Mouse (Mus musculus) right cerebral cortex, postnatal 14 days (tissue): Measurements from ENCODE around the gene Wdr62.
"Not testable (repeated sequence)": the region's sequence is repeated elsewhere in the genome, so short reads cannot be mapped to it uniquely, and the experiment has no call there.

ENCODE experiments used
- DNase-seq: peaks from one replicate; pipeline ENCODE4 v3.0.0; 2022

Wdr62 gene

DNA sequence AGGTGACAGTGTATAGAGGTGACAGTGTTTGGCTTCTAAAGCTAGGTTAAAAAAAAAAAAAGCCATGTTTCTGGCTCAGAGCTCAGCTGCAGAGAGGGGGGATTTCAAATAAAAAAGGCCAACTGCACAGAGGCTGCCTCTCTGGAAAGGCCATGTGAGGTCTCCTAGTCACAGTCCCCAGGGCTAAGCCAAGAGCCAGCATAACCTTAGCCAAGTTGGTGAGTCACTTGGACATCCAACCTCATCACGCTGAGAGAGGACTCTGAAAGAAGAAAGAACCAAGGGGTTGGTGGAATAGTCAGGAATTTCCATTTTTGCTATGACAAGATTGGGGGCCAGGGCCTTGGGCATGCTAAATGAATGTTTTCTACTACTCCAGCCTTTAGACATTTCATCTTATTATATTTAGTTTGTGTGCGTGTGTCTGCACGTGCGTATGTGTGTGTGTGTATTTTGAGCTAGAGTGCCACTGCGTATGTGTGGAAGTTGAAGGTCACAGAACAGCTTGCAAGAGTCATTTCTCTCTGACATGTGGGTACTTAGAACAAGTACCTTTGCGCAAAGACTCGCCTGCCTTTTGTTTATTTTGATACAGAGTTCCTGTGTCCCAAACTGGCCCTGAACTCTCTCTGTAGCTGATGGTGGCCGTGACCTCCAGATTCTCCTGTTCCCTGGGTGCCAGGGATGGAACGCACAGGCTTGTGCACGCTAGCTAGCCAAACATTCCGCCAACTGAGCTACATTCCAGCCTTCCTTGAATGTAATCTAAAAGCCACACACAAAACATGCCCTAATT lies 77.1 kb downstream of the Wdr62 start:
- no peak for DNase-seq

DNA sequence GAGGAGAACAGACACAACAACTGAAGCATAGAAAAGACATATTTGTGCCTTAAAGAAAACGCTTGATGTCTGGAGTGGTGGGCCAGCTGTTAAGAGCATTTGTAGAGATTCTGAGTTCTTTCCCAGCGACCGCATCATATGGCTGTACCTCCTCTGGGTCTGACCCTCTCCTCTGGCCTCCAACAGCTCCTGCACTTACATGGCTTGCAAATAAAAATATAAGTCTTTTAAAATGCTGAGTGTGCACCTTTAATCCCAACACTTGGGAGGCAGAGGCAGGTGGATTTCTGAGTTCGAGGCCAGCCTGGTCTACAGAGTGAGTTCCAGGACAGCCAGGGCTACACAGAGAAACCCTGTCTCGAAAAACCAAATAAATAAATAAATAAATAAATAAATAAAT lies 79.6 kb downstream of the Wdr62 start:
- not testable (repeated sequence) for DNase-seq

DNA sequence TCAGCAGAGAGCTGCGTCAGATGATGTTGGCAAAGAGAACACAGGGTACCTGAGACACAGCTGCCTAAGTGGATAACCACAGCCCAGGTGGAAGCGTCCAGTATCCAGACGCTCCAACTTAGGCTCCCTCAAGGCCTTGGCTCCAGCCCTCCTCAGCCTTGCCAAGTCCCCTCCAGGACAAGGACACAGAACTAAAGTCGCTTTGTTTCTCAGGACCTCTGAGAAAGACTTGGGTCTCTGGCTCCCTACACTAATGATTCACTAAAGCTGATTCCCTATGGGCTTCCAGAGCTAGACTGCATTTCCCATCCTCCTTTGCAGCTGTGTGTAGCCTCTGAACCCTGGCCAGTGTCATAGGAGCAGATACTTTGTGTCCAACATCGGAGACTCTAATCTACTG lies 80.0 kb downstream of the Wdr62 start:
- DNase-seq: no peak

- no peak for DNase-seq
Measured at GRCm38 (mm10) chr7:30199498-30200139, 80.6 kb downstream of the Wdr62 start.

DNA sequence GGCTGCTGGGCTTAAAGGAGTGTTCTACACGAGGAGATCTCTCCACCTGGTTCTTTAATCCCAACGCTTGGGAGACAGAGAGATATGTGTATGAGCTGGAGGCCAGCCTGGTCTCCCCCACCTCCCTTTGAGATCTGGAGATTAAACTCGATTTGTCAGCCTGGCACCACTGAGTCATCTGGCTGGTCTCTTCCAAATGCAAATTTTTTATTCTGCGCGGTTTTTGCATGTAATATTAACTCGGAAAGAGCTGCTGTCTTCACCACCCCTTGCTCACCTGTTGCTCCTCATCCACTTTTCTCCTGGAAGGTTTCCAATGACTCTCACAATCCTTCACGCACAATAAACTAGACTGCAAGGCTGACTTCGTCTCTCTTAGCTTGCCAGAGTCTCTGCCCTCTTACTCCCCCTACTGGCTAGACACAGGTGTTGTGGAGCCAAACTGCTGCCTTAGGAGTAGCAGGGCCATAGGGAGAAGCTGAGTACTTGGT lies 81.7 kb downstream of the Wdr62 start, which contains the start of gene Capns1:
TSS of gene Capns1 (minus strand) at position 331 of the 491 bp plus-strand sequence.
- DNase-seq: no peak

DNA sequence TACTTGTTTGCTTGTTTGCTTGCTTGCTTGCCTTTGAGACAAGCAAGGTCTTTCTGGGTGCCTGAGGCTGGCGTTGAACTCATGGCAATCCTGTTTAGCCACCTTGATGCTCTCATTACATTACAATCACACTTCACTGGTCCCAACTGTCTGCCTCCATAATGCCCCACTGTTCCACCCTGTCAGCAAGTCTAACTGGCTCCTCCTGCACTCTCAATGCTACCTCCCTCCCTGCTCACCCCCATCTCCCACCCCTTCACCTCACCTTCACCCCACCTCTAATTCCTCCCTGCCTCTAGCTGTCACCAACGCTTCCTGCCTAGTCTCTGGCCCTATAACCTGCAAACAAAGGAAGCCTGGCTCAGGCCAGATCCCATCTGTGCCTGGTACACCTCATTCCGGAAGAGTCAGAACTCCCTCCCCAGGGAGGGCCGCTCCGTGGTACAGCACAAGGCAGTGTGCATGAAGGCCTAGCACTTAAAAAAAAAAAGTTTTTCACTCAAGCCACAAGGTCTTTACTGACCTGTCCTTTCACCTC lies 82.6 kb downstream of the Wdr62 start:
- no peak for DNase-seq

- no peak for DNase-seq
Measured at GRCm38 (mm10) chr7:30196171-30196570, 84.0 kb downstream of the Wdr62 start.

GRCm38 (mm10) chr7:30195461-30195860 lies 84.8 kb downstream of the Wdr62 start:
- no peak for DNase-seq

- DNase-seq: peak; percentile 98
Measured at GRCm38 (mm10) chr7:30194884-30195283, 85.3 kb downstream of the Wdr62 start.

GRCm38 (mm10) chr7:30194101-30194831 lies 86.0 kb downstream of the Wdr62 start:
- peak; percentile 50 for DNase-seq

- DNase-seq: peak; percentile 66
Measured at GRCm38 (mm10) chr7:30193581-30194100, 86.6 kb downstream of the Wdr62 start.

DNA sequence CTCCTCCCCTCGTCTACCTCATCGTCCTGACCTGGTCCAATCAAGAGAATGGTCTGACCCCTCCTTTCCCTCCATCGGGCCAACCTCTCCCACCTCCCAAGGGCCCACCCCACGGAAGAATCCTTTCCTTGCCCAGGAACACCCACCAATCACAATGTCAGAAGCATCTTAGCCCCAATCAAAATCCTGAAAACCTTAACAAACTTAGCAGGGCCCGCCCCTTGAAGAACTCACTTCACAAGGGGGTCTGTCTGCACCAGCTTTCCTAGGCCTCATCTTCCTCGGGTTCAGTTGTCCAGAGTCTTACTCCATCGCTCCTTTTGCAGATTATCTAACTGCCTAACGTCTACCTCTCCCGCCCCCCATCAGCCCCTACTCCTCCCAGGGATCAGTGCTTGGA lies 87.2 kb downstream of the Wdr62 start:
- no peak for DNase-seq

DNA sequence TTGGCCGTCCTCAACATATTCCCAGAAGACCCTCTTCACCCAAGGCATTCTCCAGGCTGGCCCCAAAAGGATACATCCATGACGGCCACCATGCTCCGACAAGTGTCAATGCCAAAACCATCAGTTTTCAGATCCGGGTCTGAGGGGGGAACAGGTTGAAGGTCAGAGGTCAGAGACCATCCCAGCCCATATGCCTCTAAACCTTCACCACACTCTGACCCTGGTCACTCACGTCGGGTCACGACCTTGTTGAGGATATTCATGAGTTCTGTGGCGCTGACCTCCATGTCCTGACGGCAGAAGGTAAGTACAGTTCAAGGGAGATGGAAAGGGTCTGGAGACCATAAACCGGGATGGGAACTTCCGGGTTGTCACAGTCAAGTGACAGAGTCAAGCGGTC lies 88.1 kb downstream of the Wdr62 start:
- DNase-seq: no peak
